Mouse (Mus musculus) thymus, postnatal 0 days (tissue): ENCODE measurements at regions not wholly inside any gene's neighbourhood (a gene's known extent, or its start where the extent isn't known, plus 50 kb on each side); places are given as distances from the start of the nearest gene placed in this dataset.

Experiments used
- DNase-seq: peaks from one replicate; pipeline ENCODE4 v3.0.0-alpha.2; 2015; ENCODE audit warnings: low spot score

GRCm38 (mm10) chr10:21775911-21776761, 105.8 kb upstream of the Sgk1 start:
- DNase-seq = peak; percentile 14

- no peak for DNase-seq
Measured at GRCm38 (mm10) chr10:21776762-21777080, 105.3 kb upstream of the Sgk1 start.

- DNase-seq = no peak
Measured at GRCm38 (mm10) chr10:21777103-21777502, 104.9 kb upstream of the Sgk1 start.

- no peak for DNase-seq
Measured at GRCm38 (mm10) chr10:21783478-21783877, 98.5 kb upstream of the Sgk1 start.

- no peak for DNase-seq
Measured at GRCm38 (mm10) chr10:21785110-21785509, 96.9 kb upstream of the Sgk1 start.

- no peak for DNase-seq
Measured at GRCm38 (mm10) chr10:21785785-21786184, 96.2 kb upstream of the Sgk1 start.

- DNase-seq = no peak
Measured at GRCm38 (mm10) chr10:21789847-21790530, 92.0 kb upstream of the Sgk1 start.

GRCm38 (mm10) chr10:21790991-21791390, 91.0 kb upstream of the Sgk1 start:
- peak; percentile 28 for DNase-seq

GRCm38 (mm10) chr10:21792431-21792830, 89.6 kb upstream of the Sgk1 start:
- peak; percentile 66 for DNase-seq

- no peak for DNase-seq
Measured at GRCm38 (mm10) chr10:21793641-21794040, 88.3 kb upstream of the Sgk1 start.

- no peak for DNase-seq
Measured at GRCm38 (mm10) chr10:21796386-21796785, 85.6 kb upstream of the Sgk1 start.

- no peak for DNase-seq
Measured at GRCm38 (mm10) chr10:21798103-21798502, 83.9 kb upstream of the Sgk1 start.

GRCm38 (mm10) chr10:21801556-21801955, 80.4 kb upstream of the Sgk1 start:
- DNase-seq = no peak

- no peak for DNase-seq
Measured at GRCm38 (mm10) chr10:21803184-21803583, 78.8 kb upstream of the Sgk1 start.

GRCm38 (mm10) chr10:21804761-21805160, 77.2 kb upstream of the Sgk1 start:
- no peak for DNase-seq

GRCm38 (mm10) chr10:21805606-21806005, 76.4 kb upstream of the Sgk1 start:
- DNase-seq = peak; percentile 20

- DNase-seq = no peak
Measured at GRCm38 (mm10) chr10:21806716-21807115, 75.3 kb upstream of the Sgk1 start.

- peak; percentile 20 for DNase-seq
Measured at GRCm38 (mm10) chr10:21819686-21820085, 62.3 kb upstream of the Sgk1 start.

- no peak for DNase-seq
Measured at GRCm38 (mm10) chr10:21821421-21821820, 60.6 kb upstream of the Sgk1 start.

GRCm38 (mm10) chr10:21824418-21825025, 57.5 kb upstream of the Sgk1 start:
- no peak for DNase-seq

- peak; percentile 31 for DNase-seq
Measured at GRCm38 (mm10) chr10:21826793-21827504, 55.0 kb upstream of the Sgk1 start.

GRCm38 (mm10) chr10:21827505-21827844, 54.5 kb upstream of the Sgk1 start:
- no peak for DNase-seq
